9 mouse cellular contexts compared by ENCODE assay signal in genomic region chr3:107466577-107466976, GRCm38 (mm10). TPM values are rescaled to one million over a fixed set of nuclear protein-coding genes. Genes with fewer than 3 reads are reported as not detected.
DNase-seq lines count a peak whose midpoint lies in the region; ATAC-seq and TF ChIP-seq lines count a peak whose summit lies in the region.
"Had no signal": no experiment of that assay in that cellular context is flagged by ENCODE, and none has a peak within 500 bp of the region (broad histone marks: within the 10 kb centered on the region; RNA-seq: fewer than 3 reads in every experiment).

No protein-coding gene starts in this region.

- no peaks in the 10 kb centered on the region for H3K36me3 ChIP-seq in forebrain, embryonic 13.5 days (ENCODE audit: poor library complexity, severe bottlenecking)
- H3K36me3 ChIP-seq in liver, embryonic 14.5 days (replicated peaks; ENCODE audit: control insufficient read depth, insufficient read depth, low read depth), result no peaks in the 10 kb centered on the region

- no peaks in the 10 kb centered on the region for H3K9me3 ChIP-seq in forebrain, embryonic 13.5 days (replicated peaks)
- H3K9me3 ChIP-seq in liver, embryonic 14.5 days (ENCODE audit: control insufficient read depth, low read length), result no peaks in the 10 kb centered on the region

- H3K4me2 ChIP-seq in forebrain, embryonic 13.5 days, result no peak overlapping the region
- no peak overlapping the region for H3K4me2 ChIP-seq in liver, embryonic 14.5 days (ENCODE audit: low read depth)

- peak; percentile 67 for ATAC-seq in forebrain, embryonic 13.5 days
- ATAC-seq in liver, embryonic 14.5 days (ENCODE audit: insufficient read depth), result no peak

- no peak overlapping the region for H3K4me3 ChIP-seq in forebrain, embryonic 13.5 days
- H3K4me3 ChIP-seq in liver, embryonic 14.5 days (ENCODE audit: insufficient read depth in 1 of 2, low read depth in 2 of 2, low read length in 2 of 2), result no peak overlapping the region
- H3K4me3 ChIP-seq: erythroblast, embryonic 14.5 days had no signal

- peaks cover 28% of the 10 kb centered on the region for H3K27me3 ChIP-seq in forebrain, embryonic 13.5 days
- peaks cover 6% of the 10 kb centered on the region for H3K27me3 ChIP-seq in liver, embryonic 14.5 days (ENCODE audit: control insufficient read depth, insufficient read depth, low read length)

- no peak overlapping the region for H3K27ac ChIP-seq in forebrain, embryonic 13.5 days
- H3K27ac ChIP-seq in liver, embryonic 14.5 days, result no peak overlapping the region

- peak; percentile 75 for TF ChIP-seq CTCF in liver, embryonic 14.5 days (IDR thresholded peaks at IDR 0.05; ENCODE audit: low read depth)

- H3K9ac ChIP-seq in forebrain, embryonic 13.5 days, result no peak overlapping the region
- no peak overlapping the region for H3K9ac ChIP-seq in liver, embryonic 14.5 days (replicated peaks)

- TF ChIP-seq EP300 in liver, embryonic 14.5 days (IDR thresholded peaks at IDR 0.05; ENCODE audit: low read depth), result no peak

- 7% methylated on average over 6 of the region's 6 CpGs for WGBS in forebrain, embryonic 13.5 days
- 5% methylated on average over 6 of the region's 6 CpGs for WGBS in liver, embryonic 14.5 days (ENCODE audit: insufficient replicate concordance)

- DNase-seq in ovary, postnatal 10 days (ENCODE audit: low spot score), result peak; percentile 60
- DNase-seq in ovary, adult 18-20 months (ENCODE audit: low spot score), result no peak
- peak; percentile 51 for DNase-seq in c-Kit-positive CD71-negative TER-119-negative erythroid progenitor cells, embryonic 14.5 days (ENCODE audit: low read depth)
- DNase-seq in hindlimb bud, embryonic 11.5 days (ENCODE audit: extremely low spot score, low read depth, low spot score), result peak; percentile 39
- DNase-seq in liver, embryonic 14.5 days (ENCODE audit: low read depth in 3 of 3, low spot score in 3 of 3), result no peak
- peak; percentile 60 for DNase-seq in ovary, postnatal 14 days (ENCODE audit: low spot score)
- DNase-seq in urinary bladder, postnatal 14 days (ENCODE audit: low spot score), result peak; percentile 69

- H3K4me1 ChIP-seq in forebrain, embryonic 13.5 days, result no peaks in the 10 kb centered on the region
- H3K4me1 ChIP-seq in liver, embryonic 14.5 days (replicated peaks; ENCODE audit: control insufficient read depth in 2 of 2, insufficient read depth in 2 of 2, low read length in 1 of 2), result no peaks in the 10 kb centered on the region

RNA-seq across cellular contexts. Expression of gene Kcnc4, which starts 7.2 kb away (rescaled TPM):
- 0.25 and 0.38 TPM in 2 replicates for polyA plus RNA-seq in forebrain, embryonic 13.5 days (2015; fragmentation: Nextera tagmentation; extraction: Ambion mirVana)
- 0.01 TPM in 1 of 2 replicates, not detected in the other for polyA plus RNA-seq in liver, embryonic 14.5 days (2012; rRNA removed)
- polyA plus RNA-seq in liver, embryonic 14.5 days (2014; fragmentation: Nextera tagmentation; extraction: Ambion mirVana), result not detected in 2 replicates
- polyA plus RNA-seq: erythroblast, embryonic 14.5 days had no signal

RNA-seq across cellular contexts. Expression of gene Slc6a17, which starts 51.2 kb away (rescaled TPM):
- polyA plus RNA-seq in forebrain, embryonic 13.5 days (2015; fragmentation: Nextera tagmentation; extraction: Ambion mirVana), result 9.6 and 11.2 TPM in 2 replicates
- 0.12 and 0.15 TPM in 2 replicates for polyA plus RNA-seq in liver, embryonic 14.5 days (2012; rRNA removed)
- polyA plus RNA-seq in liver, embryonic 14.5 days (2014; fragmentation: Nextera tagmentation; extraction: Ambion mirVana), result 0.11 TPM in 1 of 2 replicates, not detected in the other
- polyA plus RNA-seq: erythroblast, embryonic 14.5 days had no signal

Comparison
In these comparisons a context has a peak if more than half of its experiments do, and no peak if none do; other contexts are left out.
1. DNase-seq: peak in ovary, postnatal 10 days (single experiment), c-Kit-positive CD71-negative TER-119-negative erythroid progenitor cells, embryonic 14.5 days (single experiment), hindlimb bud, embryonic 11.5 days (single experiment), ovary, postnatal 14 days (single experiment) and urinary bladder, postnatal 14 days (single experiment); none in ovary, adult 18-20 months (single experiment) and liver, embryonic 14.5 days (0 of 3).